Mouse (Mus musculus) hindbrain, postnatal 0 days (tissue): ENCODE measurements around the gene Klk1. TPM values are rescaled to one million over a fixed set of nuclear protein-coding genes. Genes with fewer than 3 reads are reported as not detected.
"Not testable (repeated sequence)": the region's sequence is repeated elsewhere in the genome, so short reads cannot be mapped to it uniquely, and the experiment has no call there.

Experiments used
- ATAC-seq: fragments of 200-750 bp; cut with Nextera tagmentation; 2 replicates; pipeline ENCODE4 v1.8.0; 2017; ENCODE audit warnings: mild to moderate bottlenecking, moderate TSS enrichment, moderate library complexity
- DNase-seq: peaks from one replicate; pipeline ENCODE4 v3.0.0-alpha.2; 2015; ENCODE audit warnings: low spot score
- H3K27ac ChIP-seq: fragments of 300-500 bp; sonication (generic); 2 replicates; pipeline ENCODE4 v1.5.1; 2014; ENCODE audit warnings: mild to moderate bottlenecking
- H3K27me3 ChIP-seq: fragments of 300-500 bp; sonication (generic); 2 replicates; pipeline ENCODE4 v1.6.1; 2014; ENCODE audit warnings: low read length, mixed read lengths; ENCODE audit not compliant: insufficient read depth
- H3K36me3 ChIP-seq: fragments of 300-500 bp; sonication (generic); 2 replicates; pipeline ENCODE4 v1.6.1; 2014; ENCODE audit warnings: low read length, mixed read lengths; ENCODE audit not compliant: insufficient read depth
- H3K4me1 ChIP-seq: fragments of 300-500 bp; sonication (generic); 2 replicates; pipeline ENCODE4 v1.6.1; 2014; ENCODE audit warnings: antibody characterized with exemption, low read length, mixed read lengths; ENCODE audit not compliant: insufficient read depth
- H3K4me2 ChIP-seq: fragments of 300-500 bp; sonication (generic); 2 replicates; pipeline ENCODE4 v1.6.1; 2014; ENCODE audit warnings: low read depth, mild to moderate bottlenecking, low read length, moderate library complexity, mixed read lengths
- H3K4me3 ChIP-seq: fragments of 300-500 bp; sonication (generic); 2 replicates; pipeline ENCODE4 v1.5.1; 2014; ENCODE audit warnings: low read length
- H3K9ac ChIP-seq: fragments of 300-500 bp; sonication (generic); replicated peaks from 2 replicates; pipeline ENCODE4 v1.6.1; 2014; ENCODE audit warnings: mild to moderate bottlenecking, low read length, moderate library complexity, mixed read lengths
- H3K9me3 ChIP-seq: fragments of 300-500 bp; sonication (generic); 2 replicates; pipeline ENCODE4 v1.6.1; 2016; ENCODE audit warnings: low read length, mixed read lengths
- CTCF ChIP-seq: IDR thresholded peaks from 2 replicates; pipeline ENCODE4 v1.5.1; 2016; ENCODE audit warnings: antibody characterized with exemption, control low read depth, low read depth
- WGBS: fragments of 180-500 bp; shearing (Covaris S2); extraction: QIAGEN DNeasy Blood & Tissue Kit; methylation state at CpG from one replicate; pipeline ENCODE4 v1.1.7; 2014; 5-methylcytosine and 5-hydroxymethylcytosine counted together
- polyA plus RNA-seq: library from polyadenylated mRNA; unstranded; fragments of >200 nt; fragmentation: Nextera tagmentation; extraction: Ambion mirVana; gene quantifications from 2 replicates; pipeline ENCODE4 v1.2.1, GENCODE M21; 2015
- total RNA-seq: library from RNA; depleted of rRNA; stranded (reverse); fragments of >200 nt; gene quantifications from 2 replicates; pipeline ENCODE4 v1.2.3, GENCODE M21; 2014

Gene Klk1
- total and polyA plus RNA-seq, 2 experiments from 2014 or later: not detected

GRCm38 (mm10) chr7:44208307-44208706 is 16.9 kb upstream of the Klk1 start:
- no peak for TF ChIP-seq CTCF
- no peak overlapping the region for H3K4me2 ChIP-seq
- no peak for DNase-seq
- no peaks in the 10 kb centered on the region for H3K9me3 ChIP-seq
- no peaks in the 10 kb centered on the region for H3K27me3 ChIP-seq
- no peak overlapping the region for H3K4me3 ChIP-seq
- WGBS: 83% methylated on average over 3 of the region's 3 CpGs
- no peaks in the 10 kb centered on the region for H3K36me3 ChIP-seq
- ATAC-seq: no peak
- no peak overlapping the region for H3K9ac ChIP-seq
- H3K27ac ChIP-seq: no peak overlapping the region
- H3K4me1 ChIP-seq: no peaks in the 10 kb centered on the region

- no peaks in the 10 kb centered on the region for H3K27me3 ChIP-seq
- DNase-seq (no peak), ATAC-seq (no peak)
- no peak within 1 kb of the TSS for H3K4me3 ChIP-seq
- no peaks in the 10 kb centered on the region for H3K4me1 ChIP-seq
- H3K9me3 ChIP-seq: no peaks in the 10 kb centered on the region
- TF ChIP-seq CTCF: no peak
- no peaks in the 10 kb centered on the region for H3K36me3 ChIP-seq
- H3K27ac ChIP-seq: no peak within 1 kb of the TSS
- no peak within 1 kb of the TSS for H3K9ac ChIP-seq
- no peak within 1 kb of the TSS for H3K4me2 ChIP-seq
- 91% methylated on average over 1 of the region's 1 CpGs for WGBS
These were observed 9.5 kb upstream of the Klk1 start, which contains the start of gene Klk1b5 for GRCm38 (mm10) chr7:44215645-44216044. Klk1b5 (plus strand) TSS chr7:44215945.

DNA sequence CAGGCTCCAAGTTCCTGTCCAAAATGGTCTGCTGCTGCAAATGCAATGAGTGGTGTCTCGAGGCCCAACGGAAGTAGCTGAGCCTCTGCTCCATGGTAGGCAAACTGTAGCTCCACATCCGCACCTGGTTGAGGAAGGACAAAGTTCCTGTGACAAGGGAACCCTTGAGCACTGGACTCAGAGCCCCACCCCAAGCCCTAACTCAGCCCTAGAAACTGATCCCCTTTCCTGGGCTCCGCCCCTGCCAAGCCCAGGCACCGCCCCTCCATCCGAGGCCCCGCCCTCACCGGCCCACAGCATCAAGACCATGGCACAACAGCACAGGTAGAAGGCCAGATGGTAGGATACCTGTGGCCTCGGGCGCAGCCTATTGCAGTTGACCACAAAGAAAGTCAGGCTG is 3.6 kb upstream of the Klk1 start:
- not testable (repeated sequence) for H3K4me1 ChIP-seq, H3K27ac ChIP-seq, H3K4me2 ChIP-seq, H3K9ac ChIP-seq, H3K36me3 ChIP-seq, ATAC-seq, DNase-seq, H3K27me3 ChIP-seq, H3K4me3 ChIP-seq, H3K9me3 ChIP-seq
- WGBS: 70% methylated on average over 8 of the region's 10 CpGs

GRCm38 (mm10) chr7:44222335-44222734 is 2.8 kb upstream of the Klk1 start:
- not testable (repeated sequence) for H3K4me3 ChIP-seq, H3K27me3 ChIP-seq, H3K4me2 ChIP-seq, H3K9me3 ChIP-seq, H3K36me3 ChIP-seq, H3K9ac ChIP-seq, H3K4me1 ChIP-seq, DNase-seq, H3K27ac ChIP-seq, ATAC-seq
- WGBS: 81% methylated on average over 6 of the region's 6 CpGs

DNA sequence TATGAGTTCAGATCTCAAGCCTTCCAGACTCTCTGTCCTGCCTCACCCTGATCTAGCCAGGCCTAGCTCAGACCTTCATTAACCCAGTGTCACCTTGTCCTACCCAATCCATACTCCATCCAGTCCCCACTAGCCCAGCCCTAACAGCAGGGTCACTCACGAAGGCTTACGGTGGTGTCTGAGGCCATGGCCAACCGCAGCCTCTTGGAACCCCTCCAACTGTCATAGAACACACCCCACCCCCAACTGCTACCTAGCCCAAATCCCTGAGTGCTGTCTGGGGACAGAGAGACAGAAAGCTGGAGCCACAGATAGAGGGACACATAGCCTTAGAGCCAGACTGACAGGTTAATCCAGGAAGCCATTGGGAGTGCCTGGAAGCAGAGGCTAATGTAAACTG is 10.7 kb downstream of the Klk1 start, which contains the start of gene Gm36864:
Gene Gm36864, plus strand, starts transcription at position 269 of the 400 bp plus-strand sequence.
- Histone ChIP-seq H3K9me3 (no peaks in the 10 kb centered on the region), H3K4me2 (no peak within 1 kb of the TSS), H3K4me1 (no peaks in the 10 kb centered on the region), H3K36me3 (no peaks in the 10 kb centered on the region), H3K27ac (no peak within 1 kb of the TSS), H3K9ac (no peak within 1 kb of the TSS), H3K4me3 (no peak within 1 kb of the TSS), H3K27me3 (no peaks in the 10 kb centered on the region)
- no peak for ATAC-seq
- no peak for TF ChIP-seq CTCF
- WGBS: 53% methylated on average over 3 of the region's 3 CpGs
- no peak for DNase-seq

DNA sequence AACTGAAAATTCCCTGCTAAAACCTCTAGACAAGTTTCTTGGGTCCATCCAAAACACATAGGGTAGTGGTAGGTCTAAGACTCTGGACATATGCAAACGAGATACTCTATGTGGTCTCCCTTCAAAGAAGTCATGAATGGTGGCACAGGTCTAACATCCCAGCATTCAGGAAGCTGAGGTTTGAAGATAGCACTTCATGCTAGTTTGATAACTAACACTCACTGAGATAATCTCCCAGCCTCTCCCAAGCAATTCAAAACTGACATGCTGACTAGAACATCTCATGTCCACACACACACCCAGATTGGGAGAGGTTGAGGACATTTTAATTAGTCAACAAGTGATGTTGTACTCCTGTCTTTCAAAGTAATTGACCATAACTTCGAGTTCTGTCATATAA is 14.8 kb downstream of the Klk1 start:
- no peak for DNase-seq
- Histone ChIP-seq H3K4me3 (no peak overlapping the region), H3K9ac (no peak overlapping the region), H3K27ac (no peak overlapping the region), H3K36me3 (no peaks in the 10 kb centered on the region), H3K9me3 (no peaks in the 10 kb centered on the region), H3K27me3 (no peaks in the 10 kb centered on the region), H3K4me2 (no peak overlapping the region), H3K4me1 (no peaks in the 10 kb centered on the region)
- 48% methylated on average over 2 of the region's 2 CpGs for WGBS
- ATAC-seq: no peak
- no peak for TF ChIP-seq CTCF

DNA sequence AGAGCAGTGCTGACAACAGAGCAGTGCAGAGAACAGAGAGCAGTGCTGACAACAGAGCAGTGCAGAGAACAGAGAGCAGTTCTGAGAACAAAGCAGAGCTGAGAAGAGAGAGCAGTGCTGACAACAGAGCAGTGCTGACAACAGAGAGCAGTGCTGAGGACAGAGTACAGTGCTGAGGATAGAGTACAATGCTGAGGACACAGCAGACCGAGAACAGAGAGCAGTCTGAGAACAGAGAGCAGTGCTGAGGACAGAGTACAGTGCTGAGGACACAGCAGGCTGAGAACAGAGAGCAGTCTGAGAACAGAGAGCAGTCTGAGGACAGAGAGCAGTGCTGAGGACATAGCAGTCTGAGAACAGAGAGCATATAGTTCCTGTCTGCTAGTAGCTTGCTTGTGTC is 15.6 kb downstream of the Klk1 start:
- no peak for DNase-seq
- H3K4me1 ChIP-seq: peaks cover 4% of the 10 kb centered on the region; the same call in 1 of the 2 replicates
- H3K36me3 ChIP-seq: no peaks in the 10 kb centered on the region
- 55% methylated on average over 1 of the region's 1 CpGs for WGBS
- H3K9me3 ChIP-seq: no peaks in the 10 kb centered on the region
- no peak for ATAC-seq
- no peak for TF ChIP-seq CTCF
- H3K4me2 ChIP-seq: no peak overlapping the region
- no peak overlapping the region for H3K9ac ChIP-seq
- no peaks in the 10 kb centered on the region for H3K27me3 ChIP-seq
- no peak overlapping the region for H3K4me3 ChIP-seq
- no peak overlapping the region for H3K27ac ChIP-seq
